Mouse (Mus musculus): ENCODE measurements around the gene Stub1. TPM values are rescaled to one million over a fixed set of nuclear protein-coding genes. Genes with fewer than 3 reads are reported as not detected.

Stub1 gene
- total RNA-seq, 2 experiments from 2014 or later: 171 to 173 TPM

Small RNA genes within 50 kb of the gene (microRNA-seq; reads per million reads assigned to microRNA genes)
- 3.4 to 5.0 reads per million in 2 experiments for gene Mir3082
- 0.99 to 3.4 reads per million in 2 experiments for gene Mir6966

Other genes starting within 250 kb of the Stub1 start
- 100 to 1,000 TPM; 176 to 196 TPM for gene Gng13, start 116.2 kb downstream of the Stub1 start, total RNA-seq (2021)
- gene Chtf18, start 106.0 kb downstream of the Stub1 start, total RNA-seq (2021): 1 to 10 TPM; 2.4 to 3.0 TPM
- 10 to 100 TPM; 46.9 to 48.7 TPM for gene Rpusd1, start 105.7 kb downstream of the Stub1 start, total RNA-seq (2021)
- gene Mslnl, start 97.4 kb downstream of the Stub1 start, total RNA-seq (2021): under 1 TPM in 1 of 2 experiments, not detected in 1; 0.25 TPM
- gene Msln, start 79.0 kb downstream of the Stub1 start, total RNA-seq (2021): 1 to 10 TPM; 2.2 to 3.8 TPM
- 10 to 100 TPM; 33.4 to 34.4 TPM for gene Narfl, start 59.6 kb downstream of the Stub1 start, total RNA-seq (2021)
- 100 to 1,000 TPM; 109 to 122 TPM for gene Haghl, start 47.7 kb downstream of the Stub1 start, total RNA-seq (2021)
- under 1 TPM in 1 of 2 experiments, not detected in 1; 0.21 TPM for gene Ccdc78, start 46.8 kb downstream of the Stub1 start, total RNA-seq (2021)
- gene Fam173a, start 40.5 kb downstream of the Stub1 start, total RNA-seq (2021): 10 to 100 TPM; 79.7 to 82.2 TPM
- 1 to 10 TPM in 1 of 2 experiments, not detected in 1; 1.0 TPM for gene AC134908.4, start 37.7 kb downstream of the Stub1 start, total RNA-seq (2021)
- 10 to 100 TPM; 72.5 to 86.7 TPM for gene Metrn, start 36.3 kb downstream of the Stub1 start, total RNA-seq (2021)
- 100 to 1,000 TPM; 648 to 673 TPM for gene Fbxl16, start 24.3 kb downstream of the Stub1 start, total RNA-seq (2021)
- 10 to 100 TPM; 25.1 to 25.4 TPM for gene Wdr24, start 9.8 kb downstream of the Stub1 start, total RNA-seq (2021)
- 10 to 100 TPM; 55.9 to 57.6 TPM for gene Jmjd8, start 4.5 kb downstream of the Stub1 start, total RNA-seq (2021)
- gene Rhbdl1, start 3.9 kb upstream of the Stub1 start, total RNA-seq (2021): 10 to 100 TPM; 59.0 to 59.7 TPM
- 10 to 100 TPM; 23.0 to 25.2 TPM for gene Gm20683, start 8.4 kb upstream of the Stub1 start, total RNA-seq (2021)
- 10 to 100 TPM; 76.9 to 84.4 TPM for gene Rhot2, start 11.4 kb upstream of the Stub1 start, total RNA-seq (2021)
- gene Wdr90, start 28.1 kb upstream of the Stub1 start, total RNA-seq (2021): 10 to 100 TPM; 29.8 to 31.4 TPM
- gene Mcrip2, start 35.4 kb upstream of the Stub1 start, total RNA-seq (2021): 10 to 100 TPM; 21.1 to 22.2 TPM
- 10 to 100 TPM; 34.8 to 38.1 TPM for gene Mettl26, start 41.7 kb upstream of the Stub1 start, total RNA-seq (2021)
- gene Wfikkn1, start 47.5 kb upstream of the Stub1 start, total RNA-seq (2021): 1 to 10 TPM; 1.3 to 2.5 TPM
- gene Rab40c, start 86.3 kb upstream of the Stub1 start, total RNA-seq (2021): 10 to 100 TPM; 46.7 to 50.9 TPM
- gene Pigq, start 111.5 kb upstream of the Stub1 start, total RNA-seq (2021): 100 to 1,000 TPM; 116 to 118 TPM
- not detected for gene Nhlrc4, start 111.6 kb upstream of the Stub1 start, total RNA-seq (2021)
- under 1 TPM in 1 of 2 experiments, not detected in 1; 0.23 TPM for gene A930017K11Rik, start 119.2 kb upstream of the Stub1 start, total RNA-seq (2021)
- 10 to 100 TPM; 47.0 to 51.6 TPM for gene Capn15, start 152.4 kb upstream of the Stub1 start, total RNA-seq (2021)
- 100 to 1,000 TPM in 1 of 2 experiments, 10 to 100 TPM in 1; 95.8 to 103 TPM for gene Rab11fip3, start 236.2 kb upstream of the Stub1 start, total RNA-seq (2021)